Mouse (Mus musculus): ENCODE measurements around the gene Tdrd6. TPM values are rescaled to one million over a fixed set of nuclear protein-coding genes. Genes with fewer than 3 reads are reported as not detected.

The Tdrd6 gene
- 0.25 and 0.87 TPM in 2 replicates for polyA plus RNA-seq (2015; fragmentation: Nextera tagmentation; extraction: Ambion mirVana)

GRCm38 (mm10) chr17:43629496-43630426, at the start of gene Tdrd6:
TSS of gene Tdrd6 (minus strand) at chr17:43630299.
- Histone ChIP-seq H3K4me2 (peak within 1 kb of the TSS; percentile 78), H3K9me3 (peaks cover 6% of the 10 kb centered on the region; the same call in 1 of the 2 replicates), H3K4me3 (peak within 1 kb of the TSS; percentile 46), H3K36me3 (no peaks in the 10 kb centered on the region), H3K4me1 (replicated peaks) (peaks cover 18% of the 10 kb centered on the region), H3K9ac (peak within 1 kb of the TSS; percentile 66), H3K27ac (replicated peaks) (no peak within 1 kb of the TSS), H3K27me3 (peaks cover 54% of the 10 kb centered on the region)
- peak; percentile 76 for ATAC-seq (ENCODE audit: low read depth)
- 3% methylated on average over 83 of the region's 83 CpGs for WGBS

GRCm38 (mm10) chr17:43677317-43677716, 47.2 kb upstream of the Tdrd6 start:
- H3K27me3 ChIP-seq: no peaks in the 10 kb centered on the region
- no peak overlapping the region for H3K4me3 ChIP-seq
- ATAC-seq (ENCODE audit: low read depth): no peak
- 0 out of 2 replicates have a peak, but pooled peaks cover 4% of the 10 kb centered on the region for H3K4me1 ChIP-seq (replicated peaks)
- no peak overlapping the region for H3K27ac ChIP-seq (replicated peaks)
- no peaks in the 10 kb centered on the region for H3K9me3 ChIP-seq
- H3K36me3 ChIP-seq: 0 out of 2 replicates have a peak, but pooled peaks cover 6% of the 10 kb centered on the region
- WGBS: 40% methylated on average over 1 of the region's 1 CpGs
- H3K4me2 ChIP-seq: no peak overlapping the region
- no peak overlapping the region for H3K9ac ChIP-seq

- Histone ChIP-seq H3K4me3 (no peak overlapping the region), H3K9ac (no peak overlapping the region), H3K4me1 (replicated peaks) (0 out of 2 replicates have a peak, but pooled peaks cover 4% of the 10 kb centered on the region), H3K36me3 (0 out of 2 replicates have a peak, but pooled peaks cover 6% of the 10 kb centered on the region), H3K4me2 (no peak overlapping the region), H3K9me3 (no peaks in the 10 kb centered on the region), H3K27ac (replicated peaks) (no peak overlapping the region), H3K27me3 (no peaks in the 10 kb centered on the region)
- 90% methylated on average over 1 of the region's 1 CpGs for WGBS
- ATAC-seq (ENCODE audit: low read depth): no peak
Observed at GRCm38 (mm10) chr17:43676241-43676640, 46.1 kb upstream of the Tdrd6 start.

GRCm38 (mm10) chr17:43675228-43675627, 45.1 kb upstream of the Tdrd6 start:
- Histone ChIP-seq H3K36me3 (0 out of 2 replicates have a peak, but pooled peaks cover 4% of the 10 kb centered on the region), H3K4me3 (no peak overlapping the region), H3K4me1 (replicated peaks) (0 out of 2 replicates have a peak, but pooled peaks cover 4% of the 10 kb centered on the region), H3K27ac (replicated peaks) (no peak overlapping the region), H3K9me3 (no peaks in the 10 kb centered on the region), H3K4me2 (no peak overlapping the region), H3K9ac (no peak overlapping the region), H3K27me3 (no peaks in the 10 kb centered on the region)
- ATAC-seq (ENCODE audit: low read depth): no peak
- WGBS: 80% methylated on average over 1 of the region's 1 CpGs

- peaks cover 10% of the 10 kb centered on the region for H3K4me1 ChIP-seq (replicated peaks)
- 96% methylated on average over 4 of the region's 4 CpGs for WGBS
- no peaks in the 10 kb centered on the region for H3K27me3 ChIP-seq
- no peak overlapping the region for H3K27ac ChIP-seq (replicated peaks)
- no peak overlapping the region for H3K9ac ChIP-seq
- H3K4me3 ChIP-seq: no peak overlapping the region
- H3K9me3 ChIP-seq: no peaks in the 10 kb centered on the region
- H3K4me2 ChIP-seq: no peak overlapping the region
- ATAC-seq (ENCODE audit: low read depth): no peak
- no peaks in the 10 kb centered on the region for H3K36me3 ChIP-seq
Observed at GRCm38 (mm10) chr17:43671907-43672306, 41.8 kb upstream of the Tdrd6 start.

- Histone ChIP-seq H3K9me3 (no peaks in the 10 kb centered on the region), H3K27me3 (no peaks in the 10 kb centered on the region), H3K9ac (no peak overlapping the region), H3K4me1 (replicated peaks) (peaks cover 30% of the 10 kb centered on the region), H3K36me3 (0 out of 2 replicates have a peak, but pooled peaks cover under 1% of the 10 kb centered on the region), H3K4me3 (no peak overlapping the region), H3K4me2 (0 out of 2 replicates have a peak overlapping the region, but pooled peaks have one; percentile 71), H3K27ac (replicated peaks) (no peak overlapping the region)
- WGBS: 78% methylated on average over 6 of the region's 6 CpGs
- ATAC-seq (ENCODE audit: low read depth): no peak
Observed at GRCm38 (mm10) chr17:43669145-43669695, 39.1 kb upstream of the Tdrd6 start.

GRCm38 (mm10) chr17:43667290-43667843, 37.3 kb upstream of the Tdrd6 start, which contains the start of gene Cyp39a1:
TSS of gene Cyp39a1 (plus strand) at chr17:43667425.
- Histone ChIP-seq H3K4me1 (replicated peaks) (peaks cover 33% of the 10 kb centered on the region), H3K9ac (peak within 1 kb of the TSS; percentile 98), H3K4me2 (peak within 1 kb of the TSS; percentile 71), H3K4me3 (peak within 1 kb of the TSS; percentile 92), H3K9me3 (no peaks in the 10 kb centered on the region), H3K27ac (replicated peaks) (peak within 1 kb of the TSS; percentile 81), H3K36me3 (peaks cover 18% of the 10 kb centered on the region), H3K27me3 (no peaks in the 10 kb centered on the region)
- WGBS: under 1% methylated on average over 17 of the region's 17 CpGs
- ATAC-seq (ENCODE audit: low read depth): 0 out of 2 replicates have a peak, but pooled peaks have one; percentile 2

GRCm38 (mm10) chr17:43666576-43667289, 36.6 kb upstream of the Tdrd6 start, which contains the start of gene Slc25a27:
TSS of gene Slc25a27 (minus strand) at chr17:43667214.
- Histone ChIP-seq H3K27ac (replicated peaks) (peak within 1 kb of the TSS; percentile 81), H3K4me2 (peak within 1 kb of the TSS; percentile 71), H3K27me3 (no peaks in the 10 kb centered on the region), H3K9ac (peak within 1 kb of the TSS; percentile 98), H3K9me3 (no peaks in the 10 kb centered on the region), H3K4me1 (replicated peaks) (peaks cover 33% of the 10 kb centered on the region), H3K36me3 (peaks cover 19% of the 10 kb centered on the region), H3K4me3 (peak within 1 kb of the TSS; percentile 92)
- peak; percentile 98 for ATAC-seq (ENCODE audit: low read depth)
- under 1% methylated on average over 41 of the region's 41 CpGs for WGBS

- no peaks in the 10 kb centered on the region for H3K9me3 ChIP-seq
- H3K4me1 ChIP-seq (replicated peaks): no peaks in the 10 kb centered on the region
- H3K27me3 ChIP-seq: no peaks in the 10 kb centered on the region
- H3K9ac ChIP-seq: no peak overlapping the region
- H3K4me3 ChIP-seq: no peak overlapping the region
- WGBS: 75% methylated on average over 14 of the region's 14 CpGs
- H3K27ac ChIP-seq (replicated peaks): no peak overlapping the region
- no peak overlapping the region for H3K4me2 ChIP-seq
- peaks cover 71% of the 10 kb centered on the region for H3K36me3 ChIP-seq
- ATAC-seq (ENCODE audit: low read depth): no peak
Observed at GRCm38 (mm10) chr17:43651314-43652046, 21.4 kb upstream of the Tdrd6 start.

- WGBS: 80% methylated on average over 10 of the region's 10 CpGs
- peaks cover 87% of the 10 kb centered on the region for H3K36me3 ChIP-seq
- no peak for ATAC-seq (ENCODE audit: low read depth)
Observed at GRCm38 (mm10) chr17:43649641-43650436, 19.7 kb upstream of the Tdrd6 start.

More at GRCm38 (mm10) chr17:43649641-43650436, 19.7 kb upstream of the Tdrd6 start:
- no peak overlapping the region for H3K4me3 ChIP-seq
- no peak overlapping the region for H3K27ac ChIP-seq (replicated peaks)
- no peak overlapping the region for H3K4me2 ChIP-seq
- no peaks in the 10 kb centered on the region for H3K27me3 ChIP-seq
- no peak overlapping the region for H3K9ac ChIP-seq
- no peaks in the 10 kb centered on the region for H3K4me1 ChIP-seq (replicated peaks)
- no peaks in the 10 kb centered on the region for H3K9me3 ChIP-seq
